Mouse (Mus musculus): ENCODE results near the gene Polr1e. TPM values are rescaled to one million over a fixed set of nuclear protein-coding genes. Genes with fewer than 3 reads are reported as not detected.
"Not testable (repeated sequence)": the region's sequence is repeated elsewhere in the genome, so short reads cannot be mapped to it uniquely, and the experiment has no call there.

Gene Polr1e
- polyA plus RNA-seq, 1 experiment from 2014 or later: 39.6 TPM

DNA sequence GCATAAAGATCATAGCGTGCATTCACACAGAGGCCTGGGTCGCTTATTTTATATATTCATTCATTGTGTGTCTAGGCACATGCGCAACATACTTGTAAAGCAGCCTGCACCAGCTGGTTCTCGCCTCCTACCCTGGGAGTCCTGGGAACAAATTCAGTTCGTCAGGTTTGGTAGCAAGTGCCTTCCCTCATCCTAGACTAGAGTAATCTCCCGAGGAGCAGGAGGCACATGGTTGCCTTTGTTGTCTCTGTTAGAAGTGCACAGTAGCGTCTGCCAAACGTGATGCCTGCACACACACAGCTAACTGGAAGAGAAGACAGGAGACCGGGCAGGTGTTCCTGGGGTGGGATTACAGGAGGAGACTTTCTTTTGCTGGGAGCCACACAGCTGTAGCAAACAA lies 29.6 kb downstream of the Polr1e start:
- WGBS: 55% methylated on average over 9 of the region's 9 CpGs
- Histone ChIP-seq H3K4me2 (ENCODE audit: low read length) (no peak overlapping the region), H3K4me3 (replicated peaks; ENCODE audit: low read depth, low read length) (no peak overlapping the region), H3K4me1 (ENCODE audit: control insufficient read depth, insufficient read depth, low read length) (no peaks in the 10 kb centered on the region), H3K36me3 (ENCODE audit: control insufficient read depth, insufficient read depth, low read length) (peaks cover 57% of the 10 kb centered on the region), H3K9ac (replicated peaks; ENCODE audit: low read length) (no peak overlapping the region), H3K9me3 (ENCODE audit: control insufficient read depth, low read length) (no peaks in the 10 kb centered on the region), H3K27me3 (ENCODE audit: control insufficient read depth, insufficient read depth, low read length) (no peaks in the 10 kb centered on the region), H3K27ac (replicated peaks; ENCODE audit: low read depth, low read length) (peak overlapping the region; percentile 55)
- no peak for ATAC-seq (ENCODE audit: low FRiP score, low TSS enrichment)
- DNase-seq: peak; percentile 28

DNA sequence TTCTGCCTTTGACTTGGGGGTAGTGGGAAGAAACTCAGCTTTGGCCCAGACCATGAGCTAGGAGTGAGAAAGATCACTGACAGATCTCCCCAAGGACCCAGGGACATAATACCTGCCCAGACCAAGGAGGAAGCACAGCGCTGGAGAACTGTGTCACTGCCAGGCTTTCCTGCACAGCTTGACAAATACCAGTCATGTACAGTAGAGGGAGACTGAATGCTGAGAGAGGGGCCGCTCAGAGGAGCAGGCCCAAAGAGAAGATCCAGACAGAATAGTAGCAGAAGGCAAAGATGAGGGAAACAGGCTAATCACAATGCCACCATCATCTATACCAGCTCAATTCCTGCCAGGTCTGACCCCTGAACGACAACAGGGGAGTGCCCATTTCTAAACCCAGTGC lies 36.5 kb downstream of the Polr1e start:
- no peak overlapping the region for H3K4me2 ChIP-seq (ENCODE audit: low read length)
- whole genome bisulfite sequencing: 55% methylated on average over 3 of the region's 3 CpGs
- peak; percentile 44 for DNase-seq
- no peaks in the 10 kb centered on the region for H3K4me1 ChIP-seq (ENCODE audit: control insufficient read depth, insufficient read depth, low read length)
- H3K27me3 ChIP-seq (ENCODE audit: control insufficient read depth, insufficient read depth, low read length): no peaks in the 10 kb centered on the region
- no peak overlapping the region for H3K9ac ChIP-seq (replicated peaks; ENCODE audit: low read length)
- no peak overlapping the region for H3K4me3 ChIP-seq (replicated peaks; ENCODE audit: low read depth, low read length)
- ATAC-seq (ENCODE audit: low FRiP score, low TSS enrichment): no peak
- no peak overlapping the region for H3K27ac ChIP-seq (replicated peaks; ENCODE audit: low read depth, low read length)
- H3K36me3 ChIP-seq (ENCODE audit: control insufficient read depth, insufficient read depth, low read length): peaks cover 40% of the 10 kb centered on the region
- no peaks in the 10 kb centered on the region for H3K9me3 ChIP-seq (ENCODE audit: control insufficient read depth, low read length)

DNA sequence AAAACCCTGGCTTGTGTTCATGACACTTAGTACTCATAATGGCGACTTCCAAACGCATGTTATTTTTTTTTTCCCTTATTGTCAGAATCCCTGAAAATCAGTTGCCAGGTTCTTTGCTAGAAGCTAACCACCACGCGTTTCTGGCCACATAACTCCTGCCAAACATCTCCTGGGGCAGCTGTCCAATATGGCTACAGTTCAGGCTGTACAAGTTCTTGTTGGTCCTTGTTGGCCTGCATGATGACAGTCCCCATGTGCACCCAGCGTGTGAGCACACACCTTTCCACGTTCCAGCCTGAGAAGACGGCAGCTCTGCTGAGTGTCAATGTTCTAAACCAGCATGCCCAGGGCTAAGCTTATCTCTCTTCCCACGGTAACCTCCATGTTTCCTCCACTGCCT lies 37.1 kb downstream of the Polr1e start:
- ATAC-seq (ENCODE audit: low FRiP score, low TSS enrichment) (no peak), DNase-seq (no peak)
- H3K4me2 ChIP-seq (ENCODE audit: low read length): no peak overlapping the region
- no peak overlapping the region for H3K9ac ChIP-seq (replicated peaks; ENCODE audit: low read length)
- H3K9me3 ChIP-seq (ENCODE audit: control insufficient read depth, low read length): no peaks in the 10 kb centered on the region
- no peaks in the 10 kb centered on the region for H3K4me1 ChIP-seq (ENCODE audit: control insufficient read depth, insufficient read depth, low read length)
- H3K27me3 ChIP-seq (ENCODE audit: control insufficient read depth, insufficient read depth, low read length): no peaks in the 10 kb centered on the region
- WGBS: 91% methylated on average over 8 of the region's 8 CpGs
- H3K27ac ChIP-seq (replicated peaks; ENCODE audit: low read depth, low read length): no peak overlapping the region
- no peak overlapping the region for H3K4me3 ChIP-seq (replicated peaks; ENCODE audit: low read depth, low read length)
- peaks cover 42% of the 10 kb centered on the region for H3K36me3 ChIP-seq (ENCODE audit: control insufficient read depth, insufficient read depth, low read length)

DNA sequence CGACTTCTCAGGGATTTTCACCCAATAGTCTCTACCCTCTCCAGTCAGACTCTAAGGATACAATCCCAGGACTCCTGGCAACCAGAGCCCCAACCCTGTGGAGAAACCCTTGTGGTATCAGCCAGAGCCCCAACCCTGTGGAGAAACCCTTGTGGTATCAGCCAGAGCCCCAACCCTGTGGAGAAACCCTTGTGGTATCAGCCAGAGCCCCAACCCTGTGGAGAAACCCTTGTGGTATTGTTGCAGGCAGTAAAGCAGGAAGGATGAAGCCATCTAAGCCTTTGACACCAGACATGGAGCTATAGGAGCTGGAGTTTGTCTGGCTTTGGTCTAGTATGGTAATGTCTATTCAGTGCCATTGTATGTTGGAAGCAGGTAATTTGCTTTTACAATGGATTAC lies 45.5 kb downstream of the Polr1e start:
- WGBS: 79% methylated on average over 1 of the region's 1 CpGs
- H3K4me1 ChIP-seq (ENCODE audit: control insufficient read depth, insufficient read depth, low read length); DNase-seq; H3K4me3 ChIP-seq (replicated peaks; ENCODE audit: low read depth, low read length); H3K27me3 ChIP-seq (ENCODE audit: control insufficient read depth, insufficient read depth, low read length); H3K9me3 ChIP-seq (ENCODE audit: control insufficient read depth, low read length); H3K9ac ChIP-seq (replicated peaks; ENCODE audit: low read length); H3K27ac ChIP-seq (replicated peaks; ENCODE audit: low read depth, low read length); ATAC-seq (ENCODE audit: low FRiP score, low TSS enrichment); H3K4me2 ChIP-seq (ENCODE audit: low read length): not testable (repeated sequence)
- H3K36me3 ChIP-seq (ENCODE audit: control insufficient read depth, insufficient read depth, low read length): peaks cover 34% of the 10 kb centered on the region

DNA sequence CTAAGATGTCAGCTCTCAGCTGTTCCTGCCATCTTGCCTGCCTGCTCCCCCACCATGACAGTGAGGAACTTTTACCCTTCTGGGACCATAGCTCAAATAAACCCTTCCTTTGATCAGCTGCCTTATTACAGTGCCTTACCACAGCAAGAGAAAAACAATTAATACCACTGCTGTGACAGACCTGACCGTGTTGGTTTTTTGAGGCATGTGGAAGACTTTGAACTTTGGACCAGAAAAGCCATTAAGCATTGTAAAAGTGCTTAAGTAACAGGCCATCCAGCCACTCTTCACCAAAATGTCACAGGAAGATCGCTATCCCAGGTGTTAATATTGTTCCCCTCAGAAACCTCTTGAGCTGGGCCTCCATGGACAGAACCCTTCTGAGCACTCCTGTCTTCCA lies 46.2 kb downstream of the Polr1e start:
- Histone ChIP-seq H3K9ac (replicated peaks; ENCODE audit: low read length) (no peak overlapping the region), H3K4me1 (ENCODE audit: control insufficient read depth, insufficient read depth, low read length) (no peaks in the 10 kb centered on the region), H3K4me3 (replicated peaks; ENCODE audit: low read depth, low read length) (no peak overlapping the region), H3K27me3 (ENCODE audit: control insufficient read depth, insufficient read depth, low read length) (no peaks in the 10 kb centered on the region), H3K4me2 (ENCODE audit: low read length) (no peak overlapping the region), H3K27ac (replicated peaks; ENCODE audit: low read depth, low read length) (no peak overlapping the region), H3K36me3 (ENCODE audit: control insufficient read depth, insufficient read depth, low read length) (peaks cover 27% of the 10 kb centered on the region), H3K9me3 (ENCODE audit: control insufficient read depth, low read length) (no peaks in the 10 kb centered on the region)
- WGBS: 87% methylated on average over 2 of the region's 2 CpGs
- DNase-seq: no peak
- no peak for ATAC-seq (ENCODE audit: low FRiP score, low TSS enrichment)

DNA sequence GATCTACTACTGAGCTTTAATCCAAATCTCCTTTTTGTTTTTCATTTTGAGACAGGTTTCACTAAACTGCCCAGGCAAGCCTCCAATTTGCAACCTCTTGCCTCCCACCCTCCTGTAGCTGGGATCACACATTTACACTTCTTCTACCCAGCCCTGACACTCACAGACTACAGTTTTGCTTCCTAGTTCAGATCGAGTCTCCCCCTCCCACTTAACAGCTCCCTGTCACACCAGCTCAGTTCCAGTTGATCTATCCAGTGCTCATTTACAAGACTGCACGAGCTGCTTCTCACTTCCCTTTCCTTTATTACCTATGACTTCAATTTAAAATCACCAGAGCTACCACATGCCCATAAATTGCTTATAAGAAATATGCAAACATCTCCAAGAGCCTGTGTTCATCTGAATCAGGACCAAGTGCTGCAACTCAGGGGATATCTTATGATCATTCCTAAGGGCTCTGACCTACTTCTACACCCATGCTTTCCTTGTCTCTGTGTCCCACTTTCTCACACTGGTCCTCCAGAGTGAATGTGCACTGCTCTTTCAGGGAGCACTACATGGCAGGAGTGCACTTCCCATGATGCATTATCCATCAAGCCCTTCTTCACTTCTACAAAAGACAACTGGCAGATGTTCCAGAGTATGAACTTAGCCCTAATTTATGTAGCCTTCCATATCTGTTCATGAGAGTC lies 47.8 kb downstream of the Polr1e start:
- peaks cover 12% of the 10 kb centered on the region for H3K36me3 ChIP-seq (ENCODE audit: control insufficient read depth, insufficient read depth, low read length)
- no peak overlapping the region for H3K4me3 ChIP-seq (replicated peaks; ENCODE audit: low read depth, low read length)
- no peak for DNase-seq
- H3K9me3 ChIP-seq (ENCODE audit: control insufficient read depth, low read length): no peaks in the 10 kb centered on the region
- whole genome bisulfite sequencing: 29% methylated on average over 2 of the region's 2 CpGs
- no peak overlapping the region for H3K27ac ChIP-seq (replicated peaks; ENCODE audit: low read depth, low read length)
- no peak overlapping the region for H3K9ac ChIP-seq (replicated peaks; ENCODE audit: low read length)
- ATAC-seq (ENCODE audit: low FRiP score, low TSS enrichment): no peak
- H3K4me1 ChIP-seq (ENCODE audit: control insufficient read depth, insufficient read depth, low read length): no peaks in the 10 kb centered on the region
- no peaks in the 10 kb centered on the region for H3K27me3 ChIP-seq (ENCODE audit: control insufficient read depth, insufficient read depth, low read length)
- H3K4me2 ChIP-seq (ENCODE audit: low read length): no peak overlapping the region

DNA sequence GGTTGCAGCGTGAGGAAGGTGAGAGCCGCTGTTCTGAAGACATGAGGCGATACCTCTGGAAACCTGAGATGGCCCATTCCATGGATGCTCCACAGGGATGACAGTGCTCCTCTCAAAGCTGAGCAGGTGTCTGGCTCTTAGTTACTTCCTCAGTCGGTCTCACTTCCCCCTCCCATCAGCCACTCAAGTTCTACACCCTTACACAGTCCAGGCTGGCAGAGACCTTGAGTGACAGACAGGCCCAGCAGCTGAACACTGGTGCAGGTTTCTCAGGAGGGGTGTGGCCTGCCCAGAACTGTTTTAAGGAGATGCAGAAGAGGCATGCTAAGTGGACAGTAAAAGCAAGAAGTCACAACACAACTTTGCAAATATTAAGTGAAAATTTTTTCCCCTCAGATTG lies 49.4 kb downstream of the Polr1e start:
- Histone ChIP-seq H3K27me3 (ENCODE audit: control insufficient read depth, insufficient read depth, low read length) (no peaks in the 10 kb centered on the region), H3K4me1 (ENCODE audit: control insufficient read depth, insufficient read depth, low read length) (no peaks in the 10 kb centered on the region)
- DNase-seq: no peak

DNA sequence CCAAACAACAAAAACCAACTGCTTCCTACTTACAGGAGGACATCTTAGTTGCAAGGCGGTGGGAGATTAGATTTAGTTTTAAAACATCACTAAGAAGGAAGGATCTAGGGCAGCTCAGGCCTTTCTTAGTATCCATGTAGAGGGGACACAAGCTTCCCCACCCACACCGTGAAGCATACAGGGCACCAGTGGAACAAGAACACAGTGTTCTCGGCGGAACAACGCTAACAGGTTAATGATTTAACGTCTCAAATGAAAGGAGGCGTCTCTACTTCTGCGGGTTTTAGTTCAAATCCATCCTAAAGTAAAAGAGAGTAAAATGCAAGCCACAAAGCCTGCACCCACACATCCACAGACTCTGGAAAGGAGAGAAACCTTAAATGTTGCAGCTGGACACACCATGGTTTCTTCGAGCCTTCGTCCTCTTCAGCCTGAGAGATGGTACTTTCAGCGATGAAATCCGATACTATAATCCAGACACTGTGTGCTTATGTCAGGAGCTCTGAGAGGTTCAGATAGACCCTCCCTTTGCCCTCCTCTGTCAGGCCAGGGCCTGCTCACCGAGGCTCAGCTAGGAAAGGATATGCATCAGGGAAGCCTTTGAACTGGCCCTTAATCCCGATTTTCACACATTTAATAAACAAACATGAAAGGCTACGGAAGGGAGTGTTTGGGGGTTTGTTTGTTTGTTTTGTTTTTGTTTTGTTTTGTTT lies 54.0 kb downstream of the Polr1e start:
- 62% methylated on average over 15 of the region's 15 CpGs for WGBS
- H3K27me3 ChIP-seq (ENCODE audit: control insufficient read depth, insufficient read depth, low read length): no peaks in the 10 kb centered on the region

More for the DNA sequence above, 49.4 kb downstream of the Polr1e start:
- Histone ChIP-seq H3K27ac (replicated peaks; ENCODE audit: low read depth, low read length) (no peak overlapping the region), H3K36me3 (ENCODE audit: control insufficient read depth, insufficient read depth, low read length) (no peaks in the 10 kb centered on the region), H3K4me2 (ENCODE audit: low read length) (no peak overlapping the region), H3K4me3 (replicated peaks; ENCODE audit: low read depth, low read length) (no peak overlapping the region), H3K9ac (replicated peaks; ENCODE audit: low read length) (no peak overlapping the region), H3K9me3 (ENCODE audit: control insufficient read depth, low read length) (no peaks in the 10 kb centered on the region)
- WGBS: 92% methylated on average over 4 of the region's 4 CpGs
- no peak for ATAC-seq (ENCODE audit: low FRiP score, low TSS enrichment)

DNA sequence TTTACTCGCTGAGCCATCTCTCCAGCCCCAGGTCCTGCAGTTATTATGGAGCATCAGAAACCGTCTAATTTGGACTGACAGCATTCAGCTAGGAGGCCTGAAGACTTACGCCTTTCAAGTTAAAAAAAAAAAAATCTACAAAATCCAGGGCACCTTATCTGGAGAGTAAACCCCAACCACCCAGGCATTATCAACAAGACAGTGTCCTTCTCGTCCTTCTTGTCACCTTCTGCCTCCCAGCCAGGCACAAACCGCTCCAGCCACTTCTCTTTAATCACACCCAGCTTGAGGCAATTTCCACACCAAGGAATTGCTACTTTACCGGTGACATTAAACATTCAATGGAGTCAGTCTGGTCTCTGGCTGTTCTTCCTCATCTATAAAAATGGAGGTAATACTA lies 55.2 kb downstream of the Polr1e start:
- WGBS: 84% methylated on average over 6 of the region's 6 CpGs
- no peak for ATAC-seq (ENCODE audit: low FRiP score, low TSS enrichment)
- DNase-seq: no peak

More for the DNA sequence above, 54.0 kb downstream of the Polr1e start:
- H3K9ac ChIP-seq (replicated peaks; ENCODE audit: low read length): no peak overlapping the region
- no peak overlapping the region for H3K27ac ChIP-seq (replicated peaks; ENCODE audit: low read depth, low read length)
- H3K4me1 ChIP-seq (ENCODE audit: control insufficient read depth, insufficient read depth, low read length): no peaks in the 10 kb centered on the region
- ATAC-seq (ENCODE audit: low FRiP score, low TSS enrichment) (no peak), DNase-seq (no peak)
- no peak overlapping the region for H3K4me2 ChIP-seq (ENCODE audit: low read length)
- H3K36me3 ChIP-seq (ENCODE audit: control insufficient read depth, insufficient read depth, low read length): no peaks in the 10 kb centered on the region
- H3K9me3 ChIP-seq (ENCODE audit: control insufficient read depth, low read length): no peaks in the 10 kb centered on the region
- H3K4me3 ChIP-seq (replicated peaks; ENCODE audit: low read depth, low read length): no peak overlapping the region

More for the DNA sequence above, 55.2 kb downstream of the Polr1e start:
- Histone ChIP-seq H3K27ac (replicated peaks; ENCODE audit: low read depth, low read length) (no peak overlapping the region), H3K4me2 (ENCODE audit: low read length) (no peak overlapping the region), H3K27me3 (ENCODE audit: control insufficient read depth, insufficient read depth, low read length) (no peaks in the 10 kb centered on the region), H3K4me3 (replicated peaks; ENCODE audit: low read depth, low read length) (no peak overlapping the region), H3K9me3 (ENCODE audit: control insufficient read depth, low read length) (no peaks in the 10 kb centered on the region), H3K36me3 (ENCODE audit: control insufficient read depth, insufficient read depth, low read length) (no peaks in the 10 kb centered on the region), H3K4me1 (ENCODE audit: control insufficient read depth, insufficient read depth, low read length) (no peaks in the 10 kb centered on the region), H3K9ac (replicated peaks; ENCODE audit: low read length) (no peak overlapping the region)
